Mouse (Mus musculus) thymus, postnatal 14 days (tissue): ENCODE measurements around the gene Hoxb5.

Source experiments
- DNase-seq: peaks from one replicate; pipeline ENCODE4 v3.0.0; 2021

The Hoxb5 gene

GRCm38 (mm10) chr11:96343206-96343745 lies 40.1 kb downstream of the Hoxb5 start:
- no peak for DNase-seq

GRCm38 (mm10) chr11:96344061-96344877 lies 41.1 kb downstream of the Hoxb5 start:
- DNase-seq = no peak

- DNase-seq = no peak
These were observed 41.7 kb downstream of the Hoxb5 start for GRCm38 (mm10) chr11:96344878-96345159.

- DNase-seq = no peak
These were observed 42.2 kb downstream of the Hoxb5 start for GRCm38 (mm10) chr11:96345220-96345892.

GRCm38 (mm10) chr11:96345893-96346806 lies 43.0 kb downstream of the Hoxb5 start:
- no peak for DNase-seq

GRCm38 (mm10) chr11:96346916-96347520 lies 43.9 kb downstream of the Hoxb5 start:
- DNase-seq = no peak

- no peak for DNase-seq
These were observed 44.6 kb downstream of the Hoxb5 start for GRCm38 (mm10) chr11:96347717-96348116.

GRCm38 (mm10) chr11:96348141-96348928 lies 45.2 kb downstream of the Hoxb5 start:
- DNase-seq = no peak

- no peak for DNase-seq
These were observed 45.9 kb downstream of the Hoxb5 start for GRCm38 (mm10) chr11:96348988-96349387.

GRCm38 (mm10) chr11:96349491-96350340 lies 46.6 kb downstream of the Hoxb5 start:
- no peak for DNase-seq

- DNase-seq = no peak
These were observed 47.1 kb downstream of the Hoxb5 start, which contains the start of gene Hoxb2 for GRCm38 (mm10) chr11:96350341-96350624. Gene Hoxb2, plus strand, starts transcription at chr11:96350525.

- DNase-seq = no peak
These were observed 47.7 kb downstream of the Hoxb5 start for GRCm38 (mm10) chr11:96350791-96351190.

GRCm38 (mm10) chr11:96351312-96351711 lies 48.2 kb downstream of the Hoxb5 start:
- no peak for DNase-seq

GRCm38 (mm10) chr11:96351831-96352230 lies 48.7 kb downstream of the Hoxb5 start:
- DNase-seq = no peak

- DNase-seq = no peak
These were observed 49.8 kb downstream of the Hoxb5 start for GRCm38 (mm10) chr11:96352691-96353521.

GRCm38 (mm10) chr11:96353522-96353841 lies 50.3 kb downstream of the Hoxb5 start:
- DNase-seq = no peak

- DNase-seq = no peak
These were observed 50.8 kb downstream of the Hoxb5 start for GRCm38 (mm10) chr11:96353939-96354338.

- DNase-seq = no peak
These were observed 51.2 kb downstream of the Hoxb5 start for GRCm38 (mm10) chr11:96354376-96354775.

- no peak for DNase-seq
These were observed 51.7 kb downstream of the Hoxb5 start for GRCm38 (mm10) chr11:96354801-96355311.
